Mouse (Mus musculus): Measurements from ENCODE around the gene Crct1. TPM values are rescaled to one million over a fixed set of nuclear protein-coding genes. Genes with fewer than 3 reads are reported as not detected.
A peak's percentile ranks its signal among the peaks of the same experiment; 100 is the strongest.

Gene Crct1
- polyA plus RNA-seq (2014; fragmentation: Nextera tagmentation; extraction: Ambion mirVana): 0.68 TPM in 1 of 2 replicates, not detected in the other

DNA sequence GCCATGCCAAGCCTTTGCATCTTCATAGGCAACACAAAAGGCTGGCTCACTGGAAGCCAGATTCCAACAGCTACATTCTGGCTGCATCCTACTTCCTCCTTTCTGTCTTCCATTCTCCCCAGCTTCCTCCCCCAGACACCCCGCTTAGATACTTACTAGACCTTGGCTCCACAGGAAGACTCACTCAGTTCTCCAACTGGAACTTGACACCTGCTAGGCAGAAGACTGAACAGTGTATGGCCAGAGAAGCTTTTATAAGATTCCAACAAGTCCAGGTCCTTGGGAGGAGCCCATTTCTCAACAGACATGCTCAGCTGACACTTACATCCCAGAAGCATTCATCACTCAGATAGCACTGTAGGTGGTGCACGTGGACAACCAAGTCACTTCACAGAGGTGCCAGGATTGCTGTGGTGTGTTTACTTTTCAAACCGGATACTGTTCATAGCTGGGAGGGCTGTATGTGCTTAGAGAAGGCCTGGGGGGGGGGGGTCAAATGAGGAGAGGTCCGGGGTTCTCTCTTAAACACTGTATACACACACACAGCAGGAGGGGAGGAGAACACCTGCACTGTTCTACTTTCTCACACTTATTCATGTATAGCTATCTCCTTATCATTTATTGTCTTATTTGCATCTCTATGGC lies at the start of gene Crct1:
Gene Crct1, minus strand, starts transcription at position 228 of the 645 bp plus-strand sequence.
- peak within 1 kb of the TSS; percentile 31 for H3K4me3 ChIP-seq (ENCODE audit: low read depth, low read length)
- H3K27ac ChIP-seq (ENCODE audit: low read depth, low read length): 0 out of 2 replicates have a peak within 1 kb of the TSS, but pooled peaks have one; percentile 8
- H3K9me3 ChIP-seq (ENCODE audit: control insufficient read depth, low read length): no peaks in the 10 kb centered on the region
- peak within 1 kb of the TSS; percentile 62 for H3K4me2 ChIP-seq (ENCODE audit: low read depth)
- no peaks in the 10 kb centered on the region for H3K4me1 ChIP-seq (ENCODE audit: control insufficient read depth, insufficient read depth, low read length)
- no peaks in the 10 kb centered on the region for H3K27me3 ChIP-seq (ENCODE audit: control insufficient read depth, insufficient read depth, low read length)
- H3K36me3 ChIP-seq (ENCODE audit: control insufficient read depth, insufficient read depth, low read length): no peaks in the 10 kb centered on the region
- no peak for DNase-seq (ENCODE audit: low spot score)
- peak within 1 kb of the TSS; percentile 55 for H3K9ac ChIP-seq (ENCODE audit: low read length)
- 38% methylated on average over 4 of the region's 4 CpGs for WGBS
- no peak for ATAC-seq (ENCODE audit: insufficient read depth, low FRiP score, low TSS enrichment)

DNA sequence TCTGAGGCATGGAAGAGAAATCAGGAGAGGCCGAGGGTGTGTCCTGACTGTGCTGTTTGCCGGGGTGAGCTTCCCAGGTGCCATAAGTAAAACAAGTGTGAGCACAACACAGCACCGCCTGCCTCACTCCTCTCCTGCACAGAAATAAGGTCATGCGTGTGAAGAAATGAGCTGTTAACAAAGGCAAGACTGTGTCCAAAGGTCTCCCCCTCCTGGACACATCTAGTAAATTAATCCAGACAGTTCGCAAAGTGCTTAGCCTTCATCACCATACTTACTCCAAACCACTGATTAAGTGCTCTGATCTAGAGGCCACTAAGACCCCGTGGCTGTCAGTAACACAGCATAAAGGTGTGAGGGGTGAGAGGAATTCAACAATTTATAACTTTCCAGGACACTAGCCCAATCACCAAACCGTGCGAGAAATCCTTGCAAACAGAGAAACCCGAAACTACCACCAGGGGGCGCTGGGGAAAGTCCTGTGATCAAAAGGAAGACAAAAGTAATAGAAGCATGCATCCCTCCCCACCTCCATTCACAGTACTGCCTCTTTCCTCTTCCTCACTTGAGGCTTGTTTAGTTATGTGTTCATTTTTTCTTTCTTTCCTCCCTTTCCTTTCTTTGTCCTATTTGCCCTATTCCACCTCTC lies 37.5 kb upstream of the Crct1 start:
- H3K4me1 ChIP-seq (ENCODE audit: control insufficient read depth, insufficient read depth, low read length): no peaks in the 10 kb centered on the region
- H3K27ac ChIP-seq (ENCODE audit: low read depth, low read length): no peak overlapping the region
- no peak for ATAC-seq (ENCODE audit: insufficient read depth, low FRiP score, low TSS enrichment)
- H3K4me2 ChIP-seq (ENCODE audit: low read depth): no peak overlapping the region
- H3K27me3 ChIP-seq (ENCODE audit: control insufficient read depth, insufficient read depth, low read length): no peaks in the 10 kb centered on the region
- H3K9ac ChIP-seq (ENCODE audit: low read length): no peak overlapping the region
- DNase-seq (ENCODE audit: low spot score): peak; percentile 25
- no peak overlapping the region for H3K4me3 ChIP-seq (ENCODE audit: low read depth, low read length)
- H3K9me3 ChIP-seq (ENCODE audit: control insufficient read depth, low read length): no peaks in the 10 kb centered on the region
- 59% methylated on average over 10 of the region's 10 CpGs for WGBS
- no peaks in the 10 kb centered on the region for H3K36me3 ChIP-seq (ENCODE audit: control insufficient read depth, insufficient read depth, low read length)

- Histone ChIP-seq H3K9ac (ENCODE audit: low read length) (no peak overlapping the region), H3K36me3 (ENCODE audit: control insufficient read depth, insufficient read depth, low read length) (no peaks in the 10 kb centered on the region), H3K27ac (ENCODE audit: low read depth, low read length) (no peak overlapping the region), H3K4me2 (ENCODE audit: low read depth) (no peak overlapping the region), H3K9me3 (ENCODE audit: control insufficient read depth, low read length) (no peaks in the 10 kb centered on the region), H3K4me3 (ENCODE audit: low read depth, low read length) (no peak overlapping the region), H3K4me1 (ENCODE audit: control insufficient read depth, insufficient read depth, low read length) (no peaks in the 10 kb centered on the region), H3K27me3 (ENCODE audit: control insufficient read depth, insufficient read depth, low read length) (no peaks in the 10 kb centered on the region)
- no peak for DNase-seq (ENCODE audit: low spot score)
- no peak for ATAC-seq (ENCODE audit: insufficient read depth, low FRiP score, low TSS enrichment)
- 90% methylated on average over 1 of the region's 1 CpGs for WGBS
Measured at GRCm38 (mm10) chr3:93050182-93050581, 34.7 kb upstream of the Crct1 start.

DNA sequence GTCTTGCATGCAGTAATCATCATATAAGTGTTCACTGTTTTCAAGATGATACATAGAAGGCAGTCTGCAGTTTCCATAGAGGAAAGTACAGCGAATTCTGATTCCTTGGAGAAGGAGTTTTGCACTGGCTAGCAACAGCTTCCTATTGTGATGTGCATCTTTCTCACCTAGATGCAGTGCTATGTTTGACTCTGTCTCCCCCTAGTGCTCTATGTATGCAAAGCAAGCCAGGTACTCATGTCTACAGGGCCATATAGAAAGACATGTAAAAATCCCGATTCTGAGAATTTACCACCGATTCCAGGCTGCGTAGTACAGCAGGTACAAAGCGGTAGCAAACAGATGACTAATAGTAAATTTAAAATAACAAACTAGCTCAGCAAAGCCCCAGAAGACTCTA lies 16.0 kb upstream of the Crct1 start:
- Histone ChIP-seq H3K9me3 (ENCODE audit: control insufficient read depth, low read length) (no peaks in the 10 kb centered on the region), H3K27me3 (ENCODE audit: control insufficient read depth, insufficient read depth, low read length) (no peaks in the 10 kb centered on the region), H3K9ac (ENCODE audit: low read length) (no peak overlapping the region), H3K4me3 (ENCODE audit: low read depth, low read length) (no peak overlapping the region), H3K27ac (ENCODE audit: low read depth, low read length) (no peak overlapping the region), H3K36me3 (ENCODE audit: control insufficient read depth, insufficient read depth, low read length) (no peaks in the 10 kb centered on the region), H3K4me2 (ENCODE audit: low read depth) (no peak overlapping the region), H3K4me1 (ENCODE audit: control insufficient read depth, insufficient read depth, low read length) (no peaks in the 10 kb centered on the region)
- ATAC-seq (ENCODE audit: insufficient read depth, low FRiP score, low TSS enrichment) (peak; percentile 81), DNase-seq (ENCODE audit: low spot score) (peak; percentile 31)
- WGBS: 59% methylated on average over 5 of the region's 5 CpGs

GRCm38 (mm10) chr3:93025486-93025885 lies 10.0 kb upstream of the Crct1 start:
- no peak overlapping the region for H3K27ac ChIP-seq (ENCODE audit: low read depth, low read length)
- no peaks in the 10 kb centered on the region for H3K36me3 ChIP-seq (ENCODE audit: control insufficient read depth, insufficient read depth, low read length)
- no peaks in the 10 kb centered on the region for H3K4me1 ChIP-seq (ENCODE audit: control insufficient read depth, insufficient read depth, low read length)
- H3K4me2 ChIP-seq (ENCODE audit: low read depth): no peak overlapping the region
- DNase-seq (ENCODE audit: low spot score) (no peak), ATAC-seq (ENCODE audit: insufficient read depth, low FRiP score, low TSS enrichment) (no peak)
- no peaks in the 10 kb centered on the region for H3K27me3 ChIP-seq (ENCODE audit: control insufficient read depth, insufficient read depth, low read length)
- no peak overlapping the region for H3K9ac ChIP-seq (ENCODE audit: low read length)
- H3K4me3 ChIP-seq (ENCODE audit: low read depth, low read length): no peak overlapping the region
- 83% methylated on average over 2 of the region's 2 CpGs for WGBS
- no peaks in the 10 kb centered on the region for H3K9me3 ChIP-seq (ENCODE audit: control insufficient read depth, low read length)

GRCm38 (mm10) chr3:93023411-93024184 lies 8.1 kb upstream of the Crct1 start:
- DNase-seq (ENCODE audit: low spot score) (no peak), ATAC-seq (ENCODE audit: insufficient read depth, low FRiP score, low TSS enrichment) (no peak)
- Histone ChIP-seq H3K36me3 (ENCODE audit: control insufficient read depth, insufficient read depth, low read length) (no peaks in the 10 kb centered on the region), H3K27me3 (ENCODE audit: control insufficient read depth, insufficient read depth, low read length) (no peaks in the 10 kb centered on the region), H3K4me1 (ENCODE audit: control insufficient read depth, insufficient read depth, low read length) (no peaks in the 10 kb centered on the region), H3K4me2 (ENCODE audit: low read depth) (no peak overlapping the region), H3K9ac (ENCODE audit: low read length) (no peak overlapping the region), H3K9me3 (ENCODE audit: control insufficient read depth, low read length) (no peaks in the 10 kb centered on the region), H3K4me3 (ENCODE audit: low read depth, low read length) (no peak overlapping the region), H3K27ac (ENCODE audit: low read depth, low read length) (no peak overlapping the region)
- 82% methylated on average over 3 of the region's 3 CpGs for WGBS

DNA sequence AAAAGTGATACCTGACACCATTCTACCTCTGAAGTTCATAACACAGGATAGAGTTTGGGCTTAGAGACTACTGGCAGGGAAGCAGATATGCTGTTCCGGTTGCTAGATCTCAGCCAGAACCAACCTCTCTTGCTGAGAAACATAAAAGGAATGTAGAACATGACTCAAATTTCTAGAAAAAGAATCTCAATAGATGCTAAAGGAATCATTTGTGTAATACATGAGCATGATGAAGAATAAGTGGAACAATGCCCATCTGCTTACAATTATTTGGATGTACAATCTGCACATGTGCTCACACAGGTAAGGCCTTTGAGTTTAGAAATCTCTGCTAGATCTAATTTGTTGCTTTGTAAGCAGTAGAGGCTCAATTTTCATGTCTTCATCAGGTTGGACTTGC lies 5.7 kb upstream of the Crct1 start:
- H3K4me1 ChIP-seq (ENCODE audit: control insufficient read depth, insufficient read depth, low read length): no peaks in the 10 kb centered on the region
- ATAC-seq (ENCODE audit: insufficient read depth, low FRiP score, low TSS enrichment) (no peak), DNase-seq (ENCODE audit: low spot score) (no peak)
- no peak overlapping the region for H3K4me3 ChIP-seq (ENCODE audit: low read depth, low read length)
- 76% methylated on average over 1 of the region's 1 CpGs for WGBS
- H3K27ac ChIP-seq (ENCODE audit: low read depth, low read length): no peak overlapping the region
- H3K9me3 ChIP-seq (ENCODE audit: control insufficient read depth, low read length): no peaks in the 10 kb centered on the region
- H3K36me3 ChIP-seq (ENCODE audit: control insufficient read depth, insufficient read depth, low read length): no peaks in the 10 kb centered on the region
- H3K9ac ChIP-seq (ENCODE audit: low read length): no peak overlapping the region
- no peak overlapping the region for H3K4me2 ChIP-seq (ENCODE audit: low read depth)
- no peaks in the 10 kb centered on the region for H3K27me3 ChIP-seq (ENCODE audit: control insufficient read depth, insufficient read depth, low read length)

DNA sequence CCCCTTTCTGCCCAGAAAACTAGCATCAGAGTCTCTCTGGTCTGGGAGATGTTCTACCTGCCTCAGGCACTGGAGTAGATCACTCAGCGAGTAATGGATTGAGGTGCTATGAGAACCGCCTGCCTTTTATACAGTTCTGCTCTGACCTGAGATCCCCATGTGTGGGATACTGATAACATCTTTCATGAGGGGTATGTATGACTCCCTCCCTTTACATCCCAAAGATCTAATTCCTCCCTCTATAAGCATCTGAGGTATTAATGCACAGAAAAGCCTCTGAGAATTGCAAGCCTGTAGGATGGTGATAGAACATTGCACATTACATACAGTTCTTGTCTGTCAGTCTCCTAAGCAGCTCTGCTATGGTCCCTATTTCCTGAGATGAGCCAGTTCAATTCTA lies 3.5 kb upstream of the Crct1 start, which contains the start of gene Lce1m:
Gene Lce1m, minus strand, starts transcription at position 101 of the 400 bp plus-strand sequence.
- no peaks in the 10 kb centered on the region for H3K4me1 ChIP-seq (ENCODE audit: control insufficient read depth, insufficient read depth, low read length)
- no peaks in the 10 kb centered on the region for H3K36me3 ChIP-seq (ENCODE audit: control insufficient read depth, insufficient read depth, low read length)
- no peaks in the 10 kb centered on the region for H3K27me3 ChIP-seq (ENCODE audit: control insufficient read depth, insufficient read depth, low read length)
- 88% methylated on average over 2 of the region's 2 CpGs for WGBS
- no peaks in the 10 kb centered on the region for H3K9me3 ChIP-seq (ENCODE audit: control insufficient read depth, low read length)
- no peak for DNase-seq (ENCODE audit: low spot score)
- H3K4me3 ChIP-seq (ENCODE audit: low read depth, low read length): no peak within 1 kb of the TSS
- H3K4me2 ChIP-seq (ENCODE audit: low read depth): no peak within 1 kb of the TSS
- no peak within 1 kb of the TSS for H3K9ac ChIP-seq (ENCODE audit: low read length)
- H3K27ac ChIP-seq (ENCODE audit: low read depth, low read length): no peak within 1 kb of the TSS
- ATAC-seq (ENCODE audit: insufficient read depth, low FRiP score, low TSS enrichment): no peak
